31 mouse cellular contexts compared by ENCODE assay signal in the genomic region with DNA sequence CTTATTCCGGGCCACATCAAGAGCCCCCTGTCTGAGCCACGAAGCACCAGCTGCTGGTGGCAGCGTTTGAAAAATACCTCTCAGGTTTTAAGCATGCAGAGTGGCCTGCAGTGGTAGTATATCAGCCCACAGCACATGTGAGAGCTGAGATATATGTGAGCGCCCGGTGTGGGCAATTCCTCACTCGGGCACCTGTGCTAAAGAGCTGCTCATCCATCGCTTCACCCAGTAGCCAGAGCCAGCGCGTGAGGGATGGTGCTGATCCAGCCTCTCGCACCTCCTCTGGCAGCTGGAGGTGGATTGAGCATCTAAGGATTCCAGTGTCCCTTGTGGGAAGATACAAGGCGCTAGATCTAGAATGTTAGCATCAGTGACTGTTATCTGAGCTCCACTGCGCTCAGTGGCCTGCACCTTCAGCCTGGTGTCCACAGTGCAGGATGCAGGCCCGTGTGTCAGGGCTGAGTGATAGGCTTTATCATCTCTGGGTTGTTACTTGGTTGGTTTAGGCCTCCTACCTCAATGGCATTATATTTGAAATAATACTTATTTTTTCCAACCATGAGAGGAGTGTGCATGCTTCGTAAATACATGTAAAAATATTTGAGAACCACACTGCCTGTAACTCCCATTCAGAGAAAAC. TPM values are rescaled to one million over a fixed set of nuclear protein-coding genes. Genes with fewer than 3 reads are reported as not detected.
A peak's percentile ranks its signal among the peaks of the same experiment; 100 is the strongest.
DNase-seq lines count a peak whose midpoint lies in the region; ATAC-seq and TF ChIP-seq lines count a peak whose summit lies in the region.
"Had no signal": no experiment of that assay in that cellular context is flagged by ENCODE, and none has a peak within 500 bp of the region (broad histone marks: within the 10 kb centered on the region; RNA-seq: fewer than 3 reads in every experiment).

No protein-coding gene starts in this region.

- H3K36me3 ChIP-seq in forebrain, embryonic 10.5 days (replicated peaks) = no peaks in the 10 kb centered on the region
- H3K36me3 ChIP-seq in forebrain, embryonic 14.5 days (ENCODE audit: control insufficient read depth, insufficient read depth, low read length) = no peaks in the 10 kb centered on the region
- H3K36me3 ChIP-seq in hindbrain, embryonic 16.5 days (ENCODE audit: control insufficient read depth, insufficient read depth, low read length) = no peaks in the 10 kb centered on the region
- no peaks in the 10 kb centered on the region for H3K36me3 ChIP-seq in hindbrain, postnatal 0 days (ENCODE audit: insufficient read depth, low read length)
- no peaks in the 10 kb centered on the region for H3K36me3 ChIP-seq in neural tube, embryonic 14.5 days (ENCODE audit: control insufficient read depth, insufficient read depth, low read length)
- H3K36me3 ChIP-seq: forebrain, embryonic 15.5 days; heart, embryonic 12.5 days; midbrain, embryonic 12.5 days; stomach, embryonic 15.5 days had no signal

- H3K4me3 ChIP-seq in forebrain, embryonic 10.5 days = no peak overlapping the region
- H3K4me3 ChIP-seq in forebrain, embryonic 14.5 days (ENCODE audit: low read depth, low read length) = no peak overlapping the region
- H3K4me3 ChIP-seq in hindbrain, embryonic 16.5 days (ENCODE audit: low read length) = no peak overlapping the region
- H3K4me3 ChIP-seq in hindbrain, postnatal 0 days (ENCODE audit: low read length) = no peak overlapping the region
- no peak overlapping the region for H3K4me3 ChIP-seq in neural tube, embryonic 14.5 days (ENCODE audit: low read depth, low read length)
- H3K4me3 ChIP-seq: forebrain, embryonic 15.5 days; heart, adult 2 months; heart, embryonic 12.5 days; midbrain, embryonic 12.5 days; stomach, embryonic 15.5 days had no signal

- no peak for TF ChIP-seq POLR2A in brain, embryonic 14.5 days (IDR thresholded peaks at IDR 0.05; ENCODE audit: borderline replicate concordance, extremely low read depth, insufficient read depth, insufficient read length, poor library complexity, severe bottlenecking)

- peaks cover 26% of the 10 kb centered on the region for H3K4me1 ChIP-seq in forebrain, embryonic 10.5 days
- H3K4me1 ChIP-seq in forebrain, embryonic 14.5 days (ENCODE audit: control insufficient read depth, insufficient read depth, low read length) = no peaks in the 10 kb centered on the region
- H3K4me1 ChIP-seq in hindbrain, embryonic 16.5 days (ENCODE audit: control insufficient read depth, insufficient read depth, low read depth, low read length) = no peaks in the 10 kb centered on the region
- no peaks in the 10 kb centered on the region for H3K4me1 ChIP-seq in hindbrain, postnatal 0 days (ENCODE audit: insufficient read depth, low read length)
- 0 out of 2 replicates have a peak, but pooled peaks cover 6% of the 10 kb centered on the region for H3K4me1 ChIP-seq in neural tube, embryonic 14.5 days (ENCODE audit: control insufficient read depth, insufficient read depth, low read length)
- H3K4me1 ChIP-seq: stomach, embryonic 15.5 days had no signal

- no peak for DNase-seq in forebrain, embryonic 10.5 days (ENCODE audit: extremely low spot score, low spot score)
- DNase-seq in forebrain, embryonic 14.5 days (ENCODE audit: low spot score) = no peak
- no peak for DNase-seq in hindbrain, postnatal 0 days (ENCODE audit: low spot score)
- peak; percentile 12 for DNase-seq in brain, embryonic 14.5 days (ENCODE audit: low read depth)
- DNase-seq in ovary, adult 18-20 months (ENCODE audit: low spot score) = no peak
- DNase-seq: adrenal gland, adult 2 months; cerebellum, adult 8-10 months; cerebellum, postnatal 25 days; heart, adult 2 months; heart, postnatal 4 days; kidney, adult 2 months; kidney, postnatal 10 days; layer of hippocampus, postnatal 36 days; liver; lung, embryonic 14.5 days; lung, postnatal 14 days; right cerebral cortex, postnatal 25 days; thymus, postnatal 14 days had no signal

- no peak for ATAC-seq in forebrain, embryonic 14.5 days
- ATAC-seq in hindbrain, embryonic 16.5 days = 0 out of 2 replicates have a peak, but pooled peaks have one; percentile 56
- no peak for ATAC-seq in hindbrain, postnatal 0 days
- ATAC-seq in neural tube, embryonic 14.5 days (ENCODE audit: low read depth) = peak; percentile 49; the same call in 1 of the 2 replicates
- ATAC-seq: activated CD4-positive, CD25-positive, alpha-beta regulatory T cell, adult 4 months; forebrain, embryonic 15.5 days had no signal

- H3K27ac ChIP-seq in forebrain, embryonic 10.5 days = 0 out of 2 replicates have a peak overlapping the region, but pooled peaks have one; percentile 30
- H3K27ac ChIP-seq in forebrain, embryonic 14.5 days (ENCODE audit: low read depth, low read length) = no peak overlapping the region
- H3K27ac ChIP-seq in hindbrain, embryonic 16.5 days (ENCODE audit: low read depth, low read length) = no peak overlapping the region
- no peak overlapping the region for H3K27ac ChIP-seq in hindbrain, postnatal 0 days
- H3K27ac ChIP-seq in neural tube, embryonic 14.5 days (ENCODE audit: low read depth, low read length) = no peak overlapping the region; the same call in 1 of the 2 replicates
- H3K27ac ChIP-seq: forebrain, embryonic 15.5 days; heart, adult 2 months; liver, embryonic 14.5 days; midbrain, embryonic 12.5 days; stomach, embryonic 15.5 days had no signal

- WGBS in forebrain, embryonic 10.5 days = 87% methylated on average over 14 of the region's 14 CpGs
- WGBS in forebrain, embryonic 14.5 days = 82% methylated on average over 14 of the region's 14 CpGs
- 83% methylated on average over 14 of the region's 14 CpGs for WGBS in hindbrain, embryonic 16.5 days
- 80% methylated on average over 14 of the region's 14 CpGs for WGBS in hindbrain, postnatal 0 days
- WGBS in neural tube, embryonic 14.5 days = 64% methylated on average over 14 of the region's 14 CpGs

- TF ChIP-seq CTCF in hindbrain, postnatal 0 days (IDR thresholded peaks at IDR 0.05; ENCODE audit: low read depth) = no peak
- TF ChIP-seq CTCF in brain, embryonic 14.5 days (IDR thresholded peaks at IDR 0.05; ENCODE audit: borderline replicate concordance, extremely low read depth, insufficient read depth, insufficient read length) = no peak

- H3K27me3 ChIP-seq in forebrain, embryonic 10.5 days (ENCODE audit: poor library complexity, severe bottlenecking) = peaks cover 67% of the 10 kb centered on the region
- no peaks in the 10 kb centered on the region for H3K27me3 ChIP-seq in forebrain, embryonic 14.5 days (replicated peaks; ENCODE audit: control insufficient read depth, insufficient read depth, low read length)
- H3K27me3 ChIP-seq in hindbrain, embryonic 16.5 days (replicated peaks; ENCODE audit: control insufficient read depth, insufficient read depth, low read length) = no peaks in the 10 kb centered on the region
- no peaks in the 10 kb centered on the region for H3K27me3 ChIP-seq in hindbrain, postnatal 0 days (ENCODE audit: insufficient read depth, low read length)
- H3K27me3 ChIP-seq in neural tube, embryonic 14.5 days (ENCODE audit: control insufficient read depth, insufficient read depth, low read length) = no peaks in the 10 kb centered on the region
- H3K27me3 ChIP-seq: CH12.LX; forebrain, embryonic 15.5 days; midbrain, embryonic 12.5 days; stomach, embryonic 15.5 days had no signal

- H3K4me2 ChIP-seq in forebrain, embryonic 14.5 days (ENCODE audit: low read length) = no peak overlapping the region
- H3K4me2 ChIP-seq in hindbrain, embryonic 16.5 days (ENCODE audit: low read length) = no peak overlapping the region
- no peak overlapping the region for H3K4me2 ChIP-seq in hindbrain, postnatal 0 days (ENCODE audit: low read depth, low read length)
- H3K4me2 ChIP-seq in neural tube, embryonic 14.5 days (ENCODE audit: low read depth, low read length) = no peak overlapping the region
- H3K4me2 ChIP-seq: forebrain, embryonic 15.5 days; heart, embryonic 12.5 days; lung, embryonic 14.5 days; midbrain, embryonic 12.5 days; stomach, embryonic 15.5 days had no signal

- no peaks in the 10 kb centered on the region for H3K9me3 ChIP-seq in forebrain, embryonic 10.5 days
- H3K9me3 ChIP-seq in forebrain, embryonic 14.5 days (replicated peaks; ENCODE audit: control insufficient read depth, low read length) = no peaks in the 10 kb centered on the region
- H3K9me3 ChIP-seq in hindbrain, embryonic 16.5 days (ENCODE audit: control insufficient read depth, low read length) = no peaks in the 10 kb centered on the region
- H3K9me3 ChIP-seq in hindbrain, postnatal 0 days (ENCODE audit: low read length) = no peaks in the 10 kb centered on the region
- H3K9me3 ChIP-seq in neural tube, embryonic 14.5 days (ENCODE audit: control insufficient read depth, low read length) = no peaks in the 10 kb centered on the region
- H3K9me3 ChIP-seq: forebrain, embryonic 15.5 days; midbrain, embryonic 12.5 days; stomach, embryonic 15.5 days had no signal

- H3K9ac ChIP-seq in forebrain, embryonic 14.5 days (ENCODE audit: low read length) = no peak overlapping the region
- 0 out of 2 replicates have a peak overlapping the region, but pooled peaks have one; percentile 3 for H3K9ac ChIP-seq in hindbrain, embryonic 16.5 days (ENCODE audit: low read depth, low read length)
- no peak overlapping the region for H3K9ac ChIP-seq in hindbrain, postnatal 0 days (replicated peaks; ENCODE audit: low read length)
- no peak overlapping the region for H3K9ac ChIP-seq in neural tube, embryonic 14.5 days (replicated peaks; ENCODE audit: low read depth, low read length)
- H3K9ac ChIP-seq: forebrain, embryonic 15.5 days; heart, embryonic 12.5 days; liver, embryonic 14.5 days; lung, embryonic 14.5 days; midbrain, embryonic 12.5 days; stomach, embryonic 15.5 days had no signal

RNA-seq across cellular contexts. Expression of a gene that starts 37.9 kb away (rescaled TPM):
- polyA plus RNA-seq in forebrain, embryonic 10.5 days (2016; fragmentation: Nextera tagmentation; extraction: Ambion mirVana) = 0.48 and 0.63 TPM in 2 replicates
- 5.4 and 7.0 TPM in 2 replicates for polyA plus RNA-seq in forebrain, embryonic 14.5 days (2014; fragmentation: Nextera tagmentation; extraction: Ambion mirVana)
- polyA plus RNA-seq in hindbrain, embryonic 16.5 days (2015; fragmentation: Nextera tagmentation; extraction: Ambion mirVana) = 2.9 and 5.2 TPM in 2 replicates
- 8.2 and 11.1 TPM in 2 replicates for total RNA-seq in hindbrain, postnatal 0 days (2014; rRNA removed)
- polyA plus RNA-seq in hindbrain, postnatal 0 days (2015; fragmentation: Nextera tagmentation; extraction: Ambion mirVana) = 2.5 and 3.1 TPM in 2 replicates
- 7.0 and 8.6 TPM in 2 replicates for polyA plus RNA-seq in brain, embryonic 14.5 days (2012; rRNA removed)
- polyA plus RNA-seq in neural tube, embryonic 14.5 days (2014; fragmentation: Nextera tagmentation; extraction: Ambion mirVana) = 11.1 and 11.8 TPM in 2 replicates
- total RNA-seq: CH12.LX; ES-E14; heart, adult 2 months; monocyte, adult 5-6 weeks had no signal
- polyA plus RNA-seq: C2C12; heart, embryonic 12.5 days; heart, postnatal 0 days; kidney, adult 2 months; lung, embryonic 14.5 days had no signal

Comparison
In these comparisons a context has a peak if more than half of its experiments do, and no peak if none do; other contexts are left out.
1. ATAC-seq: peak in hindbrain, embryonic 16.5 days (single experiment) and neural tube, embryonic 14.5 days (single experiment); none in forebrain, embryonic 14.5 days (single experiment) and hindbrain, postnatal 0 days (single experiment).